Mouse (Mus musculus) forebrain, embryonic 16.5 days (tissue): Measurements from ENCODE around the gene Chmp6. TPM values are rescaled to one million over a fixed set of nuclear protein-coding genes. Genes with fewer than 3 reads are reported as not detected.

Experiments
- ATAC-seq: fragments of 200-750 bp; cut with Nextera tagmentation; 2 replicates; pipeline ENCODE4 v1.8.0; 2017; ENCODE audit warnings: mild to moderate bottlenecking, moderate library complexity
- H3K27ac ChIP-seq: fragments of 300-500 bp; sonication (generic); 2 replicates; pipeline ENCODE4 v1.5.1; 2014; ENCODE audit warnings: low read length, control low read depth
- H3K27me3 ChIP-seq: fragments of 300-500 bp; sonication (generic); replicated peaks from 2 replicates; pipeline ENCODE4 v1.6.1; 2014; ENCODE audit warnings: low read length; ENCODE audit not compliant: control insufficient read depth, insufficient read depth
- H3K36me3 ChIP-seq: fragments of 300-500 bp; sonication (generic); 2 replicates; pipeline ENCODE4 v1.6.1; 2014; ENCODE audit not compliant: control insufficient read depth, insufficient read depth
- H3K4me1 ChIP-seq: fragments of 300-500 bp; sonication (generic); replicated peaks from 2 replicates; pipeline ENCODE4 v1.6.1; 2014; ENCODE audit warnings: low read length; ENCODE audit not compliant: control insufficient read depth, insufficient read depth
- H3K4me2 ChIP-seq: fragments of 300-500 bp; sonication (generic); 2 replicates; pipeline ENCODE4 v1.6.1; 2014; ENCODE audit warnings: mild to moderate bottlenecking, low read length, control low read depth
- H3K4me3 ChIP-seq: fragments of 300-500 bp; sonication (generic); replicated peaks from 2 replicates; pipeline ENCODE4 v1.5.1; 2014; ENCODE audit warnings: mild to moderate bottlenecking, low read length, control low read depth
- H3K9ac ChIP-seq: fragments of 300-500 bp; sonication (generic); replicated peaks from 2 replicates; pipeline ENCODE4 v1.6.1; 2014; ENCODE audit warnings: low read depth, low read length, control low read depth
- H3K9me3 ChIP-seq: fragments of 300-500 bp; sonication (generic); 2 replicates; pipeline ENCODE4 v1.6.1; 2016; ENCODE audit warnings: low read length; ENCODE audit not compliant: control insufficient read depth
- WGBS: fragments of 180-500 bp; shearing (Covaris S2); extraction: QIAGEN DNeasy Blood & Tissue Kit; methylation state at CpG from one replicate; pipeline ENCODE4 v1.1.7; 2014; 5-methylcytosine and 5-hydroxymethylcytosine counted together
- polyA plus RNA-seq: library from polyadenylated mRNA; unstranded; fragments of >200 nt; fragmentation: Nextera tagmentation; extraction: Ambion mirVana; gene quantifications from 2 replicates; pipeline ENCODE4 v1.2.1, GENCODE M21; 2015

Chmp6 gene
- polyA plus RNA-seq, 1 experiment from 2014 or later, result 96.5 TPM

DNA sequence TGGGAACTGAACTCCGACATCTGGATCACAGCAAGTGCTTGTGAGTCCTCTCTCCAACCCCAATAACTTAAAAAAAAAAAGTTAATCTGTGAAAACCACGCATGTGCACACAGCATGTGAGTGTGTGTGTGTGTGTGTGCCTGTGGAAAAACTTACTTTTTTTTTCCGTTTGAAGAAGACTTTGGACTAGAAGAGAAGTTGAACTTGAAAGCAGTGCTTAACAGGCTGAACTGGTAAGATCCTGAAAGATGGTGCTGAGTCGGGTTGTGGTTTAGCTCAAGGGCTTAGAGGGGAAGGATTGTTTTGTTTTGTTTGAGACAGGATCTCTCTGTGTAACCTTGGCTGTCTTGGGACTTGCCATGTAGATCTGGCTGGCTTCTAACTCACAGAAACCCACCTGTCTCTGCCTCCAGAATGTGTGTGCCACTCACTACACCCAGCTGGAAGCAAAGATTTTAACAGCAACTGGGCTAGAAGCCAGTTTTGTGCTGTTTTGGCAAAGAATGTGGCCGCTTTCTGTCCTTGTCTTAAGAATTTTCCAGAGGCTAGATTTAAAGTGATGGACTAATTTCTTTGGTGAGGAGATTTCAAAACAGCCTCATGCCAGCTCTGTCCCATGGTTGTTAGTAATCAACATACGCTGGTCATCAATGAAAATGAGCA lies 16.5 kb downstream of the Chmp6 start:
- no peak for ATAC-seq
- H3K9ac ChIP-seq, result no peak overlapping the region
- no peak overlapping the region for H3K27ac ChIP-seq
- H3K4me1 ChIP-seq, result peaks cover 5% of the 10 kb centered on the region; the same call in 1 of the 2 replicates
- H3K36me3 ChIP-seq, result no peaks in the 10 kb centered on the region
- WGBS, result 74% methylated on average over 6 of the region's 6 CpGs
- H3K27me3 ChIP-seq, result no peaks in the 10 kb centered on the region
- 0 out of 2 replicates have a peak, but pooled peaks cover 2% of the 10 kb centered on the region for H3K9me3 ChIP-seq
- no peak overlapping the region for H3K4me3 ChIP-seq
- H3K4me2 ChIP-seq, result no peak overlapping the region

DNA sequence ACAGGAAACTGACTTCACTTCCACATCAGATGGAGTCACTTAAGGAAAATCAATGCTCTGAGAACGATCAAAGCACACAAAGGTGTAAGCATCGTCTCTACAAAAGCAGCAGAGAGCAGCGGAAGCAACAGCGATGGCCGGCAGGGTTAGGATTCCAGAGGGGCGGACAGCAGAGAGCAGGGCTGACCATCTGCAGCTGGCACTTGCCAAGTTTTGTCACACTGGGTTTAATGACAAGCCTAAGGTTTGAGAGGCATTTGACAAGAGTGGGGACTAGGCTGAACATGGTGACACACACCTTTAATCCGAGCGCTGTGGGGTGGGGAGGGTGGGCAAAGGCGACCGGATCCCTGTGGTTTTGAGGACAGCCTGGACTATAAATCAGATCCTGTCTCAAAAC lies 18.6 kb downstream of the Chmp6 start:
- H3K4me3 ChIP-seq, result no peak overlapping the region
- 84% methylated on average over 10 of the region's 10 CpGs for WGBS

DNA sequence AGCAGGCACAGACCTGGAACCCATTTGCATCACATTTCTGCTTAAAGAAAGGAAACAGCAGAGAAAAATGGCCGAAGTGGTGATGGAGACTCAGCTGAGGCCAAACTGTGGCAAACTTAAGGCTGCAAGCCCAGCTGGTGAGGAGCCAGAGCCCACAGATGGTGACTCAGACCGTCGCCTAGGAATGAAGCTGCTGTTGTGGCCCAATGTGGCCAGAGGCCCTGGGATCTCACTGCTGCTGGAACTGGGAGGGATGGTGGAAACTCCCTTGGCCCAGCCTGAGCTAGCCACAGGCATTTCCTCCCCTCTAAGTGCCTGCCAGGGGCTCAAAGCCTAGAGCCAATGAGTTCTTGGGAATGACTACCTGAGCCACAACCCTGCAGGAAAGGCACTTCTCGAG lies 19.9 kb downstream of the Chmp6 start:
- 63% methylated on average over 4 of the region's 4 CpGs for WGBS
- no peak overlapping the region for H3K9ac ChIP-seq
- H3K9me3 ChIP-seq, result 0 out of 2 replicates have a peak, but pooled peaks cover 2% of the 10 kb centered on the region
- H3K4me1 ChIP-seq, result peaks cover 34% of the 10 kb centered on the region
- ATAC-seq, result no peak
- H3K27me3 ChIP-seq, result no peaks in the 10 kb centered on the region
- no peak overlapping the region for H3K4me3 ChIP-seq
- no peaks in the 10 kb centered on the region for H3K36me3 ChIP-seq
- no peak overlapping the region for H3K4me2 ChIP-seq
- no peak overlapping the region for H3K27ac ChIP-seq

More for the DNA sequence above, 18.6 kb downstream of the Chmp6 start:
- Histone ChIP-seq H3K27ac (no peak overlapping the region), H3K27me3 (no peaks in the 10 kb centered on the region), H3K9me3 (0 out of 2 replicates have a peak, but pooled peaks cover 2% of the 10 kb centered on the region), H3K9ac (no peak overlapping the region), H3K4me1 (peaks cover 23% of the 10 kb centered on the region), H3K36me3 (no peaks in the 10 kb centered on the region), H3K4me2 (no peak overlapping the region)
- ATAC-seq, result no peak

DNA sequence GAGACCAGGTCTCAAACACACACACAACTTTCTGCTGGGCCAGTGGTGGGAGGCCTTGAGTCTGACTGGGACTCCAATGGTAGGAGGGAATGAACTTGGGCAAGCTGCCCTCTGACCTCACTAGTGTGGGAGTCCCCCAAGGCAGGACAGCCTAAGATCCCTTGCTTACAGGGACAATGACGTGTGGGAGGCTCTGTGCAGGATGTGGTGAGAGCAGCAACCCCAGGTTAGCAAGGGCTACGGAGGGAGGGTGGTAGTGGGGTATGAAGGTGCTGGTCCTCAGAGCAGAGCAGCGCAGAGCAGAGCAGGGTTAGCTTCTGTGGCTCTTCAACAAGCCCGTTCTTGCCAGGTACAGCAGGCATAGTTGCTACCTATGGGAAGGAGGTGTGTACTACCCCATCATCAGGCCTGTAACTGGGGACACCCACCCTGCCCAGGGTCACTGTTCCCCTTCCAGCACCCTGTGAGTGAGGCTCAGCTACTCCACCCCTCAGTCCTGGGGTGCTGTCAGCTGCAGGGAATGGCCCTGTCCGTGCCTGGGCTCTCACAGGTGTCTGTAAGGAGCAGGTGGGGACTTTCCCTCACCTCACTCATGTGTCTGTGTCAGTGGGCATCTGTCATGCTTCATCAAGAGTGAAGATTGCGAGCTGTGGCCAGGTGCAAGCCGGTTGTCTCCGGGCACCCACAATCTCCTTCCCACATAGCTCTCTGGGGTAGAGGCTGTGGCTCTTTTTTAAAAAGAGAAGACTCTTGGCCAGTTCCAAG lies 20.8 kb downstream of the Chmp6 start:
- H3K9me3 ChIP-seq, result 0 out of 2 replicates have a peak, but pooled peaks cover 2% of the 10 kb centered on the region
- 82% methylated on average over 8 of the region's 8 CpGs for WGBS
- peaks cover 43% of the 10 kb centered on the region for H3K4me1 ChIP-seq
- H3K27ac ChIP-seq, result peak overlapping the region; percentile 70
- H3K4me2 ChIP-seq, result no peak overlapping the region
- no peaks in the 10 kb centered on the region for H3K27me3 ChIP-seq
- H3K4me3 ChIP-seq, result no peak overlapping the region
- no peak for ATAC-seq
- H3K9ac ChIP-seq, result no peak overlapping the region
- no peaks in the 10 kb centered on the region for H3K36me3 ChIP-seq

DNA sequence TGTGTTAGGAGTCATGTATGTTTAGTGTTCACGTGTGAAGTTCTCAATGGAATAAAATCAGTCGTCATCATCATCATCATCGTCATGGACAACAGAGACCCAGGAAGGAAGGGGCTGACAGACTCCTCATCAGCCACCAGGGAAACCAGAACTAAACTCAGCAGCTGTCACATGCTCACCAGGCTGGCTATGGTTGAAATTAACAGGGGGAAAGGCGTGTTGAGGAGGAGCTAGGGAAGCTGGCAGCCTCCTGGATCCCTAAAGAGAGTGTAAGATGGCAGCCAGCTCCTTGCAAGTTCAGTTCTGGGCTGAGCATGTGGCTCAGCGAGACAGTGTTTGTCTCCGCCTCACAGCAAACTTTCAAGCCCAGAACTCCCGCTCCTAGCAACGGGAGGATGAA lies 21.5 kb downstream of the Chmp6 start:
- H3K27ac ChIP-seq, result peak overlapping the region; percentile 70
- peak; percentile 45 for ATAC-seq
- no peak overlapping the region for H3K4me3 ChIP-seq
- no peaks in the 10 kb centered on the region for H3K36me3 ChIP-seq
- H3K4me2 ChIP-seq, result no peak overlapping the region
- H3K9me3 ChIP-seq, result 0 out of 2 replicates have a peak, but pooled peaks cover 2% of the 10 kb centered on the region
- H3K9ac ChIP-seq, result no peak overlapping the region
- WGBS, result 67% methylated on average over 8 of the region's 8 CpGs
- H3K27me3 ChIP-seq, result no peaks in the 10 kb centered on the region
- H3K4me1 ChIP-seq, result peaks cover 51% of the 10 kb centered on the region

DNA sequence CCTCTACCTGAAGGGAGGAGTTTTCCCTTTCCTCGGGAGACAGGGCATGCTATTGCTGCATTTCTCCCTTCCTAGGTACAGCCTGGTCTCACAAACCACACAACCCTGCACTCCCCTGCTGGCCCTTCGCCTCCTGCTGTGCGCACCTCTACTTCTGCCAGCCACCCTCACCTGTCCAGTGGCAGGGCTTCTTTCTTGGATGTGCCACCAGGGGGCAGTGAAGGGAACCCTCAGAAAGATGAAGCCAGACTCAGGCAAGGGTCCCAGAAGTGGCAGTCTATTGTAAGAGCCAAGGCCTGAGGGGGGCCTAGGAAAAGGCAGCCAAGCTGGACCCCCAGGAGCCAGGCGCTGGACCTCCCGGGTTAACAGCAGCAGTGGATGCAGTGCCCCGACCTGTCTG lies 22.2 kb downstream of the Chmp6 start:
- no peak for ATAC-seq
- Histone ChIP-seq H3K4me1 (peaks cover 57% of the 10 kb centered on the region), H3K9me3 (0 out of 2 replicates have a peak, but pooled peaks cover 2% of the 10 kb centered on the region), H3K27me3 (no peaks in the 10 kb centered on the region), H3K9ac (peak overlapping the region; percentile 17; the same call in 1 of the 2 replicates), H3K36me3 (no peaks in the 10 kb centered on the region), H3K27ac (peak overlapping the region; percentile 85), H3K4me2 (no peak overlapping the region), H3K4me3 (no peak overlapping the region)
- WGBS, result 17% methylated on average over 6 of the region's 6 CpGs

DNA sequence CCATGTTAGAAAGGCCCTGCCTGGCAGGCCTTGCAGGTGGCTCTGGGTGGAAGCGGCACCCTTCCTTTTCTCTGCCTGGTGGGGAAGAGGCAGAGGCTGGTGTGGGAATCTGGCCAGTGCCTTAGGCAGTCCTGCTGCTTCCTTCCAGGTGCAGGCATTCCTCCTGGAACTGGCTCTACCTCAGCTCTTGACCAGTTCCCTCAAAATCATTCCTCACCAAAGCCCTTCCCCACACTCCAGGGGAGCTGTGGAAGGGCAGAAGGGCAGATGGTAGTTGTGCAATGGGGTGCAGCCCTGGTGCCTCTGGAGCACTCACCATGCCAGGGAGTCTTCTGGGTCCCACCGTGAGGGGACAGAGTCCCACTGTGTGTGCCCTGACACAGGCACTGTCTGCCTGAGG lies 23.2 kb downstream of the Chmp6 start:
- Histone ChIP-seq H3K4me3 (no peak overlapping the region), H3K4me2 (peak overlapping the region; percentile 16), H3K27ac (peak overlapping the region; percentile 85), H3K4me1 (peaks cover 67% of the 10 kb centered on the region), H3K27me3 (no peaks in the 10 kb centered on the region), H3K9ac (no peak overlapping the region), H3K36me3 (no peaks in the 10 kb centered on the region), H3K9me3 (no peaks in the 10 kb centered on the region)
- 67% methylated on average over 2 of the region's 2 CpGs for WGBS
- ATAC-seq, result no peak

DNA sequence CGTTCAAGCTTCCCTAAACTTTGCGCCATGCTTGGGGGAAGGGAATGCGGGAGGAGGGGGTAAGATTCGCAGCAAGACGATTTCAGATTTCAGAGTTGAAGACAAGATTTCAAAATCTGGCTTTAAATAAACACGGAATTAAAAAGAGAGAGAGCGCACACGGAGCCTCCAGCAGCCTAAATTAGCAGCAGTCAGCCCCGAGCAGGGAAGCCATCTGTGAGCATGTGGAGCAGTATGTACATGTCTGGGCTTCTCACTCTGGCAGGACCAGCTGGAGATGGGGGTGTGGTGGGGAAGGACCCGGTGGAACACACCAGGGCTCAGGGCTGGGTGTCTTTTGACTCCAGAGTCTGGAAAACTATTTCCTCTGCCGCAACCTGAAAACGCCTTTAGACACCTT lies 24.0 kb downstream of the Chmp6 start:
- H3K36me3 ChIP-seq, result no peaks in the 10 kb centered on the region
- H3K27ac ChIP-seq, result peak overlapping the region; percentile 85
- peak overlapping the region; percentile 21 for H3K4me2 ChIP-seq
- H3K4me3 ChIP-seq, result no peak overlapping the region
- H3K9ac ChIP-seq, result no peak overlapping the region
- H3K4me1 ChIP-seq, result peaks cover 74% of the 10 kb centered on the region
- no peaks in the 10 kb centered on the region for H3K27me3 ChIP-seq
- WGBS, result 47% methylated on average over 12 of the region's 12 CpGs
- H3K9me3 ChIP-seq, result no peaks in the 10 kb centered on the region
- peak; percentile 60 for ATAC-seq

DNA sequence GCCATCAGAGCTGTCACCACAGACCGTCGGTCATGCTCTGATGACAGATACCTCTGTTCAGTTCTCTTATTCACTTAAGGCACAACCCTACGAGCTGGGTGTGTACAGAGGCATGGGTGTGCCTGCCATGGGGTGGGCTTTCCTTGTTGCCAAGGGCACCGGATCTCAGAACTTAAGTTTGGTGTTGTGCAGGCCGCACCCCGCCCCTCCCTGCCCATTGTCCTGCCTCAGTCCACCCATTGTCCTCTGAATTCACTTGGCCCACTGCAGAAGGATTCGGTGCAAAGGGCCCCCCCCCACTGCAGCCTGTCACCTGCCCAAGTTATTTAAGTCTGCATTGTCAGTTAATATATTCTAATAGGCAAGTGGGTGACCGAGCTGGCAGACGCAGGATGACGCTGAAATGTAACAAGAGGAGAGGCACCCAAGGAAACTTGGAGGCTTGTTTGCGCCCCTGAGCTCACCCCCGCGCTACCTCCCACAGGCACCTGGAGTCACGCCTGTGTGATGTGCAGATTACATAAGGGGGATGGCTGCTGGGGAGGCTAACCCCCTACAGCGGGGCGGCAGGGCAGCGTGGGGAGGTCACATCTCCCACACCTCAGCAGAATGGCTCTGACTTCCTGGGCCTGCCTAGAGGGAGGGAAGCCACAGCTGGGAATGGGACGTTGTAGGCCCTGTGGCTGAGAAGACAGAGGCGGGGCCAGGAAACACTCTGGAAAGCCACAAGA lies 24.7 kb downstream of the Chmp6 start:
- peak overlapping the region; percentile 35; the same call in 1 of the 2 replicates for H3K9ac ChIP-seq
- peak overlapping the region; percentile 21 for H3K4me2 ChIP-seq

More for the DNA sequence above, 24.7 kb downstream of the Chmp6 start:
- H3K4me3 ChIP-seq, result no peak overlapping the region
- peaks cover 74% of the 10 kb centered on the region for H3K4me1 ChIP-seq
- WGBS, result 61% methylated on average over 19 of the region's 19 CpGs
- H3K27me3 ChIP-seq, result no peaks in the 10 kb centered on the region
- peak overlapping the region; percentile 85 for H3K27ac ChIP-seq
- ATAC-seq, result no peak
- no peaks in the 10 kb centered on the region for H3K36me3 ChIP-seq
- no peaks in the 10 kb centered on the region for H3K9me3 ChIP-seq
